Mouse (Mus musculus): Measurements from ENCODE around the gene Arfgap1. TPM values are rescaled to one million over a fixed set of nuclear protein-coding genes. Genes with fewer than 3 reads are reported as not detected.

Arfgap1 gene
- polyA plus RNA-seq (2012; rRNA removed), result 118 and 122 TPM in 2 replicates

- no peaks in the 10 kb centered on the region for H3K27me3 ChIP-seq (ENCODE audit: control insufficient read depth, insufficient read depth, low read length)
- under 1% methylated on average over 57 of the region's 57 CpGs for WGBS
- H3K27ac ChIP-seq (ENCODE audit: insufficient read depth, low read length), result peak within 1 kb of the TSS; percentile 89
- peaks cover 11% of the 10 kb centered on the region for H3K4me1 ChIP-seq (ENCODE audit: control insufficient read depth, insufficient read depth, low read length)
- TF ChIP-seq POLR2A (IDR thresholded peaks at IDR 0.05; ENCODE audit: borderline replicate concordance, insufficient read depth, low read length), result peak; percentile 93
- TF ChIP-seq CTCF (IDR thresholded peaks at IDR 0.05; ENCODE audit: borderline replicate concordance, insufficient read depth, low read depth, low read length), result no peak
- DNase-seq, result peak; percentile 95 to 96
- H3K4me3 ChIP-seq (replicated peaks; ENCODE audit: insufficient read depth, low read depth, low read length), result peak within 1 kb of the TSS; percentile 70
These were observed at the start of gene Arfgap1 for GRCm38 (mm10) chr2:180967010-180967763. Arfgap1 (plus strand) TSS chr2:180967225.

DNA sequence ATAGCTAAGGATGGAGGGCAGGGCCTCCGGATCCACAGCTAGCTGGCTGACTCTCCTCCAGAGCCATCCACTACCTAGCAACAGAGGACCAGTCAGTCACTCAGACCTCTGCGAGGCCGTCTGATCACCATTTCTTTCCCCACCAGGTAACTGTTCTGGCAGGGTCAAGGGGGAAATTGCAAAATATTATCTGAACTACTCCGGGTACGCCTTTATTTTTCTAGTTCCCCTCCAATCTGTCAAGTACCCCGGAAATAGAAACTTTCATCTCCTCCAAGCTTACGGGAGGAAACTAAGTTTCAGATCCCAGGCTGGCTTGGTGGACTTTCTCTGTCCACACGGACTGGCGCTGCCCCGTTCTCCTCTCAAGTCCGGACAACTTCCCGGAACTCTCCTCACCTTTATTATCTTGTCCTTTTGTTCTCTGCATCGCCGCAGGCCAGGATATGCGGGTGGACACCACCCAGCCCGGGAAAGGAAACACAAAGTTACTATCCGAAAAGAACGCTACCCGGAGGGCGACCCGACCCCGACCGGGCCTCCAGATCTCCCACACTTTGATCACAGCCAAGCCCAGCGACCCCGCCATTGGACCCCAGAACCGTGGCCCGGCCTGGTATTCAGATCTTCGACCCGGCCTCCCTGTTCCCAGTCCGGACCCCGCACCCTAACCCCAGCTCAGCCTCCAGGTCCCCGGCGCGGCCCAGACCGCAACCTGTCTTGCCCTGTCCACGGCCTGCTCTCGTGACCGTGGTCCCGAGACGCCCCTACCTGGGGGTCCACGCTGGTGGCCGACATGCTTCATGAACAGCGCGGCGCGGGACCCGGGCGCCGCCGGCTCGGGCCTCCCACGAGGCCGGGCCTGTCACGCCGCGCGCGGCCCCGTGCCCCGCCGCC is 46.9 kb upstream of the Arfgap1 start:
- under 1% methylated on average over 61 of the region's 61 CpGs for WGBS
- Histone ChIP-seq H3K4me1 (ENCODE audit: control insufficient read depth, insufficient read depth, low read length) (peaks cover 3% of the 10 kb centered on the region; the same call in 1 of the 2 replicates), H3K27ac (ENCODE audit: insufficient read depth, low read length) (peak overlapping the region; percentile 70), H3K4me3 (replicated peaks; ENCODE audit: insufficient read depth, low read depth, low read length) (peak overlapping the region; percentile 89), H3K27me3 (ENCODE audit: control insufficient read depth, insufficient read depth, low read length) (no peaks in the 10 kb centered on the region)
- no peak for DNase-seq
- no peak for TF ChIP-seq CTCF (IDR thresholded peaks at IDR 0.05; ENCODE audit: borderline replicate concordance, insufficient read depth, low read depth, low read length)
- no peak for TF ChIP-seq POLR2A (IDR thresholded peaks at IDR 0.05; ENCODE audit: borderline replicate concordance, insufficient read depth, low read length)

- Histone ChIP-seq H3K4me3 (replicated peaks; ENCODE audit: insufficient read depth, low read depth, low read length) (peak within 1 kb of the TSS; percentile 89), H3K4me1 (ENCODE audit: control insufficient read depth, insufficient read depth, low read length) (peaks cover 3% of the 10 kb centered on the region; the same call in 1 of the 2 replicates), H3K27ac (ENCODE audit: insufficient read depth, low read length) (peak within 1 kb of the TSS; percentile 70), H3K27me3 (ENCODE audit: control insufficient read depth, insufficient read depth, low read length) (no peaks in the 10 kb centered on the region)
- TF ChIP-seq CTCF (IDR thresholded peaks at IDR 0.05; ENCODE audit: borderline replicate concordance, insufficient read depth, low read depth, low read length) (no peak), POLR2A (IDR thresholded peaks at IDR 0.05; ENCODE audit: borderline replicate concordance, insufficient read depth, low read length) (peak; percentile 70)
- 1% methylated on average over 56 of the region's 56 CpGs for WGBS
- peak; percentile 97 to 99 for DNase-seq
These were observed 46.1 kb upstream of the Arfgap1 start, which contains the start of gene Ythdf1 for GRCm38 (mm10) chr2:180920810-180921400. Ythdf1 (minus strand) TSS chr2:180920949.

DNA sequence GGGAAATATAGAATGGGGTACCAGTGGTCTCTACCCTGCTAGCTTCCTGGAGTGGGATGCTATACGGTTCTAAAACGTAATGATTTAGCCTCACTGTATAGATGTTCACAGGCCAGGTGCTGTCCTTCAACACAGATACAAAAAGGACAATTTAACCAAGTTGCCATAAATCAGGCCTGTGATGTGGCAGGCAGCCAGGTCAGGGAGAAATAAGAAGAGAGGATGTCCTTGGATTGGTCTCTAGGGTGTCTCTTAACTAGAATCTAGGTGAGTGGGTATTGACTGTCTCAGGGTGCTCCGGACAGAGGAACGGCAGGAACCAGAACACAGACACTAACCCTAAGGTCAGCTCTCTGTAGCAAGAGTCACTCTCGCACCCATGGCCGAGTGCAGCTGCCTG is 44.3 kb upstream of the Arfgap1 start:
- WGBS, result 90% methylated on average over 6 of the region's 6 CpGs
- no peak for TF ChIP-seq CTCF (IDR thresholded peaks at IDR 0.05; ENCODE audit: borderline replicate concordance, insufficient read depth, low read depth, low read length)
- no peak for TF ChIP-seq POLR2A (IDR thresholded peaks at IDR 0.05; ENCODE audit: borderline replicate concordance, insufficient read depth, low read length)
- H3K4me3 ChIP-seq (replicated peaks; ENCODE audit: insufficient read depth, low read depth, low read length), result no peak overlapping the region
- H3K27me3 ChIP-seq (ENCODE audit: control insufficient read depth, insufficient read depth, low read length), result no peaks in the 10 kb centered on the region
- H3K4me1 ChIP-seq (ENCODE audit: control insufficient read depth, insufficient read depth, low read length), result peaks cover 3% of the 10 kb centered on the region; the same call in 1 of the 2 replicates
- no peak overlapping the region for H3K27ac ChIP-seq (ENCODE audit: insufficient read depth, low read length)
- no peak for DNase-seq

DNA sequence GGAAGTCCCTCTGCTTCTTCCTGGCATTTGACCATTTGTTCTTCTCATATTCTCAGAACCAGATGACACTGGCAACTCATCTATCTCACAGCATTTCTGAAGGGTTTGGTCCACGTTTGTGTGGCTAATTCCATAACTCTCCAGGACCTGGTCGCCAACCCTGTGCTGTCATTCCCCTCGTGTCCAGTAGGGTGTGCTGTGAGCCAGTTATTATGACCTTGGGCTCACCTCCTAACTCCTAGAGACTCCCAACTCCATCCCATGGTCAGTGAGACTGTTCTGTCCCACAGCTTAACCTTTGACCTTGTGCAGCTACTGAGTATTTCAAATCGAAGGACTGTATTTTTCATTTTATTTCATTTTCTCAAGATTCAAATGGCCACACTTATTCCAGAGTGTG is 41.8 kb upstream of the Arfgap1 start:
- WGBS, result 7% methylated on average over 4 of the region's 4 CpGs
- peak; percentile 72 to 86 for DNase-seq
- Histone ChIP-seq H3K27ac (ENCODE audit: insufficient read depth, low read length) (no peak overlapping the region), H3K4me3 (replicated peaks; ENCODE audit: insufficient read depth, low read depth, low read length) (no peak overlapping the region), H3K4me1 (ENCODE audit: control insufficient read depth, insufficient read depth, low read length) (no peaks in the 10 kb centered on the region), H3K27me3 (ENCODE audit: control insufficient read depth, insufficient read depth, low read length) (no peaks in the 10 kb centered on the region)
- peak; percentile 99 for TF ChIP-seq CTCF (IDR thresholded peaks at IDR 0.05; ENCODE audit: borderline replicate concordance, insufficient read depth, low read depth, low read length)
- no peak for TF ChIP-seq POLR2A (IDR thresholded peaks at IDR 0.05; ENCODE audit: borderline replicate concordance, insufficient read depth, low read length)

GRCm38 (mm10) chr2:180928723-180929122 is 38.3 kb upstream of the Arfgap1 start, which contains the start of gene Birc7:
Birc7 (plus strand) TSS chr2:180929023.
- Histone ChIP-seq H3K27ac (ENCODE audit: insufficient read depth, low read length) (no peak within 1 kb of the TSS), H3K27me3 (ENCODE audit: control insufficient read depth, insufficient read depth, low read length) (no peaks in the 10 kb centered on the region), H3K4me1 (ENCODE audit: control insufficient read depth, insufficient read depth, low read length) (peaks cover 3% of the 10 kb centered on the region; the same call in 1 of the 2 replicates), H3K4me3 (replicated peaks; ENCODE audit: insufficient read depth, low read depth, low read length) (no peak within 1 kb of the TSS)
- 41% methylated on average over 4 of the region's 4 CpGs for WGBS
- TF ChIP-seq POLR2A (IDR thresholded peaks at IDR 0.05; ENCODE audit: borderline replicate concordance, insufficient read depth, low read length) (no peak), CTCF (IDR thresholded peaks at IDR 0.05; ENCODE audit: borderline replicate concordance, insufficient read depth, low read depth, low read length) (no peak)
- no peak for DNase-seq

GRCm38 (mm10) chr2:180932418-180932817 is 34.6 kb upstream of the Arfgap1 start:
- DNase-seq, result no peak
- 83% methylated on average over 1 of the region's 1 CpGs for WGBS
- H3K27ac ChIP-seq (ENCODE audit: insufficient read depth, low read length), result no peak overlapping the region
- no peak for TF ChIP-seq POLR2A (IDR thresholded peaks at IDR 0.05; ENCODE audit: borderline replicate concordance, insufficient read depth, low read length)
- TF ChIP-seq CTCF (IDR thresholded peaks at IDR 0.05; ENCODE audit: borderline replicate concordance, insufficient read depth, low read depth, low read length), result no peak
- H3K27me3 ChIP-seq (ENCODE audit: control insufficient read depth, insufficient read depth, low read length), result no peaks in the 10 kb centered on the region
- no peak overlapping the region for H3K4me3 ChIP-seq (replicated peaks; ENCODE audit: insufficient read depth, low read depth, low read length)
- H3K4me1 ChIP-seq (ENCODE audit: control insufficient read depth, insufficient read depth, low read length), result peaks cover 3% of the 10 kb centered on the region; the same call in 1 of the 2 replicates
